Mouse (Mus musculus) gastrocnemius, adult 18-20 months (tissue): ENCODE measurements around the gene Tmem274. TPM values are rescaled to one million over a fixed set of nuclear protein-coding genes. Genes with fewer than 3 reads are reported as not detected.

ENCODE experiments used
- DNase-seq: peaks from one replicate; pipeline ENCODE4 v3.0.0; 2021; ENCODE audit warnings: low spot score
- total RNA-seq, 2 experiments: library from RNA; stranded (reverse); gene quantifications; 2 replicates each; pipeline ENCODE4 v1.2.3; 2021

Gene Tmem274
- total RNA-seq, 2 experiments from 2014 or later: not detected

- DNase-seq: no peak
Observed at GRCm38 (mm10) chr4:149523961-149524360, 46.8 kb downstream of the Tmem274 start.

- no peak for DNase-seq
Observed at GRCm38 (mm10) chr4:149525170-149525569, 48.0 kb downstream of the Tmem274 start.

GRCm38 (mm10) chr4:149525811-149526210 is 48.6 kb downstream of the Tmem274 start:
- DNase-seq: no peak

GRCm38 (mm10) chr4:149526330-149526729 is 49.2 kb downstream of the Tmem274 start:
- peak; percentile 41 for DNase-seq

- DNase-seq: no peak
Observed at GRCm38 (mm10) chr4:149527621-149528354, 50.6 kb downstream of the Tmem274 start.

GRCm38 (mm10) chr4:149529691-149530090 is 52.5 kb downstream of the Tmem274 start:
- no peak for DNase-seq

Other genes starting within 250 kb of the Tmem274 start
- 100 to 1,000 TPM; 255 to 285 TPM for gene Kif1b, start 169.7 kb upstream of the Tmem274 start, total RNA-seq
- gene Ube4b, start 50.6 kb upstream of the Tmem274 start, total RNA-seq: 10 to 100 TPM; 31.7 to 35.5 TPM
- 10 to 100 TPM; 14.6 to 15.4 TPM for gene Rbp7, start 22.4 kb upstream of the Tmem274 start, total RNA-seq
- gene Nmnat1, start 7.8 kb downstream of the Tmem274 start, total RNA-seq: 10 to 100 TPM; 33.1 to 33.5 TPM
- 10 to 100 TPM; 13.1 to 14.1 TPM for gene Lzic, start 7.9 kb downstream of the Tmem274 start, total RNA-seq
- gene Ctnnbip1, start 40.9 kb downstream of the Tmem274 start, total RNA-seq: 10 to 100 TPM; 17.7 to 19.0 TPM
- 10 to 100 TPM; 27.5 to 35.0 TPM for gene Clstn1, start 109.1 kb downstream of the Tmem274 start, total RNA-seq
- gene Pik3cd, start 225.2 kb downstream of the Tmem274 start, total RNA-seq: 10 to 100 TPM; 10.3 to 12.7 TPM